Mouse (Mus musculus) liver, postnatal 0 days (tissue): Measurements from ENCODE around the gene Cspg4.

Experiments
- CTCF ChIP-seq: sonication (generic); IDR thresholded peaks from 2 replicates; pipeline ENCODE4 v1.5.1; 2016; ENCODE audit warnings: antibody characterized with exemption, low read depth
- EP300 ChIP-seq: IDR thresholded peaks from 2 replicates; pipeline ENCODE4 v1.6.1; 2016; ENCODE audit warnings: antibody characterized with exemption, low read depth, mild to moderate bottlenecking

DNA sequence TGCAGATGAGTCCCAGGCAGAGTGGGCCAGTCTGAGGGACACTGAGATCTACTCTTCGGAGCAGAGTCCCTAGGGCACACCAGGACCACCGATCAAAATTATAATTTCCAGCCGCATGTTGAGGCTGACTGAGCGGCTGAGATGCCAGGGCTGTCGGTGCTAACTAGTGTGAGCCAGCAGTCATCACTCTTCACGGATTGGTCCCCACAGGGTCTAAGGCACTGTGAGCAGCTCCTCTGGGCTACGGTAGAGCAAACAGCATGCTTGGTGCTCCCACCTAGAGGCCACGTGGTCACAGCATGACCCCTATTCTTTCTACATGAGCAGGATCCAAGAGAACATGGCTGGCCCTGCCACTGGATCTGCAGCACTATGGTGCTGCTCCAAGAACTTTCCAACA, 28.5 kb downstream of the Cspg4 start:
- TF ChIP-seq EP300 (no peak), CTCF (no peak)
